Mouse (Mus musculus): ENCODE data around the gene Rilpl1.
A peak's percentile ranks its signal among the peaks of the same experiment; 100 is the strongest.
"Not testable (repeated sequence)": the region's sequence is repeated elsewhere in the genome, so short reads cannot be mapped to it uniquely, and the experiment has no call there.

Gene Rilpl1

DNA sequence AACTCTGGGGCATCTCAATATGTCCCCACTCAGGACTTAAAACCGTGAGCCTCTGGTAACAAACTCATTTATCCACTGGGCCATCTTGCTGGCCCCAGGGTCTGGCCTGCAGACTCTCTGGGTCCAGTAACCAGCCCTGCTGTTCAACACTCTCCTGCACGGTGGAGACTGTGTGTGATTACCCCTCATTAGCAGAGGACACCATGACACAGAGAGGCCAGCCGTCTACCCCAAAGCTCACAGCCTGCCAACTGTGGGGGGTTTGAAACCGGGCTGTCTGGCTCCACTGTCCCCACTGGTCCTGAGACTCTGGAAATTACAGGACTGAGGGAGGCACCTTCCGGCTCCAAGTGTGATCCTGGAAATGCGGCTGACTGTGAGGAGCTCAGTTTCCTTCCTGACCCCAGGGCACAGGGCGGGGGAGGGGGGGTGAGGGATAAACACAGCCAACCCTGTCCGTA lies 2.0 kb downstream of the Rilpl1 start:
- no peak for DNase-seq (ENCODE audit: low spot score)

- peak; percentile 19 for DNase-seq (ENCODE audit: low spot score)
Observed at GRCm38 (mm10) chr5:124528791-124529190, 2.4 kb downstream of the Rilpl1 start.

- DNase-seq (ENCODE audit: low spot score), result no peak
Observed at GRCm38 (mm10) chr5:124528351-124528750, 2.8 kb downstream of the Rilpl1 start.

DNA sequence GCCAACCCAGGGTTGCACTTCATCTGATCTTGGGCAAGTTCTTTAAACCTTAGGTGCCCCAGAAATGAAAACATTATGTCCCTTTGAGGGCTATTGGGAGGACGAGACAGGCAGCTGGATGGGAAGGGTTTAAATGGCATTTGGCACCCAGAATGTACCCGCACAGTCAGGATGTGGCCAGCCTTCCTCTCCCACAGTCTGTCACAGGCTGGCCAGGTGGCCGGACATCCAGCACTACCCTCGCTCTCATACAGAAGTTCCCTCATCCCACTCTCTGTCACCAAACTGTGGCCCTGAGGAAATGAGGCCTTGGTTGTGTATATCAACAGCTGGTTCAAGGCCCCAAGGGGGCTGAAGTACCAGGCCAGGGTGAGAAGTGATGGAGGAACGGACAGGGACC lies 6.2 kb downstream of the Rilpl1 start:
- no peak for DNase-seq (ENCODE audit: low spot score)

GRCm38 (mm10) chr5:124523032-124523431 lies 8.2 kb downstream of the Rilpl1 start:
- peak; percentile 31 for DNase-seq (ENCODE audit: low spot score)

DNA sequence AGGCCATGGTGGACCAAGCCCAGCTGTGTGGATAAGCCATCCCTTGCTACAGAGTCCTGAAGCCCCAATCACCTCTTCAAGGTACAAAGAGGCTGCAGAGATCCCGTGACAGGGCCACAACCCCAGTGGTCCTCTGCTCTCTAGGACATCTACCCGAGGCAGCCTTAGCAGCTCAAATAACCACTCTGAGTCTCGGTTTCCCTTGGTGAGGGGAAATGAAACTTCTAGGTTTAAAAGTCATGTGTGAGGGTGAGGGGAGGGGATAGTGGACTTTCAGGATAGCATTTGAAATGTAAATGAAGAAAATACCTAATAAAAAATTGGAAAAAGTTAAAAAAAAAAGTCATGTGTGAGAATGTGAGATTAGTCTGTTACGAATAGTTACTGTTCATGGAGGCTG lies 9.6 kb downstream of the Rilpl1 start:
- DNase-seq (ENCODE audit: low spot score), result no peak

DNA sequence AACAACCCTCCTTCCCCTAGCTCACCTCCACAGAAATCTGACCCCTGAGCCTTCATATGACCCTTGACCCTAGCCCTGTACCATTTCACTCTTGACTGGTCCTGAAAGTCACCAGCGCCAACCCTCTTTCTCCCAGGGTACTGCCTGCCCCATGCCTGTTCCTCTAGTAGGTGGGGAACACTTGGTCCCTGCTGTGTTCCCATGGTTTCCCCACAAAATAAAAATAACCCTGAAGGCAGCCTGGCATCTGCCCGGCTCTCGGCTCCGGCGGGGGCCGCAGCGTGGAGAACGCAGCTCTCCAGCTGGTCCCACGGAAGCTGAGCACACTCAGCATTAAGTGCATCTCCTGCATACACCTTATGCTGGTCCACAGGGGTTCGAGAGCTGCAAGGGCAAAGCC lies 12.5 kb downstream of the Rilpl1 start:
- no peak for DNase-seq (ENCODE audit: low spot score)

DNA sequence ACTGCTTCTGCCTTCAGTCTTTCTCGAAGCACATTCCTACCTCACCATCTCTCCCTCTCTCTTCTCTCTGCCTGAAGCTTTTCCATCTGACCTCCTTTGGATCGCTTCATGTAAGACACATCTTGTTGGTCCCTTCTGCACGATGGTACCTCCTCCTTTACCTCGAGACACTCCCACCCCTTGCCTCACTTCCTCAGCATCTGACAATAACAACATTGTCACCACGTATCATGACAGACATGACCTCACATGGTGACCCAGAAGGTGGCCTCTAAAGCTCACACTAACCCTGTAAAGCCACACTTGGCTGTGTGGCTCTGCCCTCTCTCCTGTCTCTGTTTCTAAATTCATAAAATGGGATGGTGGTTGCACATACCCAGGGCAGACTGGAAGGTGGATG lies 15.4 kb downstream of the Rilpl1 start:
- no peak for DNase-seq (ENCODE audit: low spot score)

GRCm38 (mm10) chr5:124510536-124511050 lies 20.6 kb downstream of the Rilpl1 start:
- no peak for DNase-seq (ENCODE audit: low spot score)

GRCm38 (mm10) chr5:124509742-124510237 lies 21.4 kb downstream of the Rilpl1 start:
- no peak for DNase-seq (ENCODE audit: low spot score)

DNA sequence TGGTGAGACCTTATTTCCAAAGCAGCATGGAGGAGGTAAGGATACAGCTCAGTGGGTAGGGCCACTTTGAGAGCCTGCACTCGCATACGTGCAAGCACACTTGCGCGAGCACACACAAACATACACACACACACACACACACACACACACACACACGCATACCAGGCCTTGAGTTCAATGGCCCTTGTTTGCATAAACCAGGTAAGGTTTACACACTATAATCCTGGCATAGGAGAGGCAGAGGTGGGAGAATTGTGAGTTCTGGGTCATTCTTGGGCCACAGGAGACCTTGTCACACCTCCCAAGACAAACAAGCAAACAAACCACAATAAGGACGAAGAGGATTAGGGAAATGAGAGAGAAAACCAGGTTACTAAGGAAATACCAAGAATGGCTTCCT lies 22.0 kb downstream of the Rilpl1 start:
- DNase-seq (ENCODE audit: low spot score), result no peak

- no peak for DNase-seq (ENCODE audit: low spot score)
Observed at GRCm38 (mm10) chr5:124506731-124507359, 24.3 kb downstream of the Rilpl1 start.

GRCm38 (mm10) chr5:124505235-124505634 lies 26.0 kb downstream of the Rilpl1 start:
- no peak for DNase-seq (ENCODE audit: low spot score)

- DNase-seq (ENCODE audit: low spot score), result no peak
Observed at GRCm38 (mm10) chr5:124503742-124504141, 27.4 kb downstream of the Rilpl1 start.

GRCm38 (mm10) chr5:124501541-124501940 lies 29.6 kb downstream of the Rilpl1 start:
- DNase-seq (ENCODE audit: low spot score), result no peak

- DNase-seq (ENCODE audit: low spot score), result no peak
Observed at GRCm38 (mm10) chr5:124500573-124500972, 30.6 kb downstream of the Rilpl1 start.

- DNase-seq (ENCODE audit: low spot score), result not testable (repeated sequence)
Observed at GRCm38 (mm10) chr5:124500037-124500436, 31.2 kb downstream of the Rilpl1 start.

- DNase-seq (ENCODE audit: low spot score), result peak; percentile 69
Observed at GRCm38 (mm10) chr5:124499001-124499400, 32.2 kb downstream of the Rilpl1 start.

DNA sequence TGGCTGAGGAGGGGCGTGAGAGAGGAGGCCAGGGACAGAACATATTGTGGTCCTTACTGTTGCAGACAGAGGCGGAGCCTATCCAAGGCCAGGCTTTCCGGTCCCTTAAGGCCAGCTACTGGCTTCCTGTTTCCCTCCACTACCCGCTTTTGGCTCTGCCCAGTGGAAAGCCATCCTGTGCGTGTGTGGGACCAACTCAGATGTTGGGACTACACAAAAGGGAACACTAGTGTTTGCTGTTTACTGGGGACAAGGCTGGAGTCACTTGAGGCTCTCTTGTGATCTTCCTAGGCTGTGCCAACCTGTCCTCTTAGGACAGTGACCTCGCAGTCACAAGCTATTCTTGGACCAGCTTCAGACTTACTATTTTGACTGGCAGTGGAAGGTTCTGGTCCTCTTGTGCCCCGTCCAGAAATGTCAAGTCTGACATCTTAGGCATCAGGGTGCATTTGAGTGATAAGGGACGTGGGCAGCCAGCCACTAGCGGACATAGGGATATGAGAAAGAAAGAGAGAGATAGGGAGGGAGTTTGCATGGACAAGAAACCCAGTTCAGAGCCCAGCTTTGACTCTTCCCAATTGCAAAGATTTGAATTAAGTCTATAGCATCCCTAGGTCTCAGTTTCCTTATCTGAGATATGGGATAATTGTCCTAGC lies 32.8 kb downstream of the Rilpl1 start:
- no peak for DNase-seq (ENCODE audit: low spot score)

DNA sequence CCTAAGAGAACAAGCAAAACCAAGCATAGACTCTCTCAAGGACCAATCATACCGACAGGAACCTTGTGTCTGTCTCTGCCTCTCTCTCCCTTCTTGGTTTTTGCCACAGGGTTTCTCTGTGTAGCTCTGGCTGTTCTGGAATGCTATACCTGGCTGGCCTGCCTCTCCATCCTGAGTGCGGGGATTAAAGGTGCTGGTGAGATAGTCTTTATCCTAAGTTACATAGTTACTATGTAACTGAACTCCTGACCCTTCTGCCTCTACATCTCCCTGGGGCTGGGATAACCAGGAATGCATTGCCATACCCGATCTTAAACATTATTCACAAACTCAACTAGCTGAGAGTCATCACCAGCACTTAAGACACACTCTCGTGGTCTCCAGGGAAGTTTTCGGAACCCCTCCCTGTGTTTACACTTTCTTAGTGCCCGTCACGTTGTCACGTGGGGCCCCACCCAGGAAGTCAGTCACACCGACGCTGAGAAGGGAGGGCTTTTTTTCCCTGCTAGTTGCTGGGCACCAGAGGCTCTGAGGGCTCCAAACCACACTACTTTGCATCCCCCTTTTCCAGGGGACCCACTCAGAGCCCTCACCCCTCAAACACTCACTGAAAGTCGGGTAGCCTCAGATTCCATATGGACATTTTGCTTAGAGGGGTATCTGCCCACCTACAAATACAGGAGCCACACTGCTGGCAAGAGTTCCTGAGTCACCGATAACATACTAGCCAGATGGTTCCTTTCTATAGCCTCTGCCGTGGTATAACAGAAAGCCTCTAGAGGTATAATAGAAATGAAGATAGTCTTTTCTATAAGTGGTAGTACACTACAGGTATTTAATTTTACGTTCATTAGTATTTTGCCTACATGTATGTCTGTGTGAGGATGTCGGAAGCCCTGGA lies 34.3 kb downstream of the Rilpl1 start:
- DNase-seq (ENCODE audit: low spot score), result no peak

DNA sequence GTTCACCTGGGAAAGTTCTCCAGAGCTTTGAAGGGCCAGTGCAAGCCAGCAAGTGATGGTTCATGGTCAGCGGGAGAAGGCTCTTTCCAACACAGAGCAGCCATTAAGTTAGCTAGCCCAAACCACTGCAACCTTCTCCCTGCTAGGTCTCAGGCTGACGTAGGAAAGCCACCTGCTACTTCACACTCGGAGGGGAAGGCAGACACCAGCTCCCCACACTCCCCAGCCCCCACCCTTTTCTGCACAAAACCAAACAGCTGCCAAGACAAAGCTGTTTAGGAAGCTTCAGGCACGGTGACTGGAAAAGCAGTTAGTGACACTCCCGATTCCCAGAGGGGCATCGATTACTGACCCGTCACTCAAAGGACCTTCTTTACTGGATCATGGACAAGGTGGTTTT lies 35.6 kb downstream of the Rilpl1 start:
- peak; percentile 27 for DNase-seq (ENCODE audit: low spot score)

DNA sequence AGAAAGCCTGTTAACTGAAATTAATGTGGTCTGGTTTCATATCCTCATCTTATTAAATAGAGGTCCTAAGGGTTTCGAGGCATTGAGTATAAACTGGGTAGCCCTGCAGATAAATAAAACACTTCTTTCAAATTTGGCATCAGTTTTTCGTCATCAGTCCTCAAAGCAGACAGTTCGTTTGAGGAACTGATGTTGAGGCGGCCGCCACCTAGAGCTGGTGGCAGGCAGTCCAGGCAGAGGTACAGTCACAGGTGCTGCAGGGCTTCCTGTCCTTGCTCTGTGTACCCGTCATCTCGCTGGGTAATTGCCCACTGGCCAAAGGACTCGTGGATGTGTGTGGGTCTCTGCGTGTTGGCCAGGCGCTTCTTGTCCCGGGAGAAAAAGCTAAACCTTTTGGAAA lies 37.7 kb downstream of the Rilpl1 start:
- no peak for DNase-seq (ENCODE audit: low spot score)

All from embryo, embryonic 10.5 days (tissue).